Mouse (Mus musculus) brain, embryonic 14.5 days (tissue): ENCODE measurements around the gene Fis1.

ENCODE experiments used
- CTCF ChIP-seq: fragments of 200-500 bp; IDR thresholded peaks from 2 replicates; pipeline ENCODE4 v1.5.1; 2012; ENCODE audit warnings: inconsistent platforms, mild to moderate bottlenecking, moderate library complexity, borderline replicate concordance; ENCODE audit not compliant: insufficient read depth, insufficient read length; ENCODE audit errors: extremely low read depth
- POLR2A ChIP-seq: fragments of 200-500 bp; IDR thresholded peaks from 2 replicates; pipeline ENCODE4 v1.6.1; 2012; ENCODE audit warnings: mild to moderate bottlenecking, inconsistent platforms, borderline replicate concordance; ENCODE audit not compliant: poor library complexity, insufficient read depth, insufficient read length, severe bottlenecking; ENCODE audit errors: extremely low read depth

DNA sequence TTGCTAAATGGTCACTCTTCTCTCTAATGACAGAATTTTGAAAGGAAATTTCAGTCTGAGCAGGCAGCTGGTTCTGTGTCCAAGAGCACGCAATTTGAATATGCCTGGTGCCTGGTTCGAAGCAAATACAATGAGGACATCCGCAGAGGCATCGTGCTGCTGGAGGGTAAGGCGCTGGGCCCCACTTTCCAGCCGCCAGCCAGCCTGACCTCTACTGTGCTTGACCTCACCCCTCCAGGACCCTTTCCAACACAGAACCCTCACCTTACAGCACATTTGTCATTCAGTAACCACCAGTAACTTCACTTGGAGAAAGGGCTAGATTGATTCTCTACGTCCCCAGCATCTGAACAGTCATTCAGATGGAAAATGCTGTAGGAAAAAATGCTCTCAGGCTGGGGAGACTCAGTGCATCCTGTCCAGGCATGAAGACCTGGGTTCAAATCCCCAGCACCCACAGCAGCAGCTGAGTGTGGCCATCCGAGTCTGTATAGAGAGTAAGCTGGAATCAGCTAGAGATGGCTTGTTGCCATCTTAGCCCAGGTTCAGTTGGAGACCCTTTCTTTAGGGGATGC, 10.0 kb downstream of the Fis1 start:
- TF ChIP-seq CTCF (no peak), POLR2A (no peak)
